Mouse (Mus musculus): ENCODE data around the gene Guca2b.

Gene Guca2b

GRCm38 (mm10) chr4:119658731-119659130 is at the start of gene Guca2b:
Gene Guca2b (minus strand): TSS chr4:119658954.
- DNase-seq, result peak; percentile 75 to 78

DNA sequence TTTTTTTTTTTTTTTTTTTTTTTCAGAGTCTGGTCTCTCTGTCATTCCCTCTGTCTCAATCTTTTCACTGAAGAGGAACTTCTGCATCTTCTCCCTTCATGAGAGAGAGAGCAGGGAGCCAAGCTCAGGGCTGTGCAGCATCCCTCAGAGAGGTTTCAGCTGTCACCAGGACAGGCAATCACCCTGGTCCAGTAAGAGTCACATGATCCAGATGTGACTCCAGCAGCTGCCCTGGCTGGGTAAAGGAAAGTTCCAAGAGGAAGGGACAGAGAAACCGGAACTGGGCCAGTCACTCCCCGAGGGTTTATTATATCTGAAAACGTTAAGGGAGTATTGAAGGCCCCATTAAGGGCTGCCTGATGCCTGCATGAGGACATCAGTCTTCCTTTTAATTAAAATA is 49.0 kb upstream of the Guca2b start:
- DNase-seq, result peak; percentile 1 to 7

GRCm38 (mm10) chr4:119707326-119707725 is 48.6 kb upstream of the Guca2b start:
- no peak for DNase-seq

- no peak for DNase-seq
These were observed 45.2 kb upstream of the Guca2b start for GRCm38 (mm10) chr4:119703965-119704364.

GRCm38 (mm10) chr4:119701269-119701954 is 42.7 kb upstream of the Guca2b start:
- DNase-seq, result no peak

DNA sequence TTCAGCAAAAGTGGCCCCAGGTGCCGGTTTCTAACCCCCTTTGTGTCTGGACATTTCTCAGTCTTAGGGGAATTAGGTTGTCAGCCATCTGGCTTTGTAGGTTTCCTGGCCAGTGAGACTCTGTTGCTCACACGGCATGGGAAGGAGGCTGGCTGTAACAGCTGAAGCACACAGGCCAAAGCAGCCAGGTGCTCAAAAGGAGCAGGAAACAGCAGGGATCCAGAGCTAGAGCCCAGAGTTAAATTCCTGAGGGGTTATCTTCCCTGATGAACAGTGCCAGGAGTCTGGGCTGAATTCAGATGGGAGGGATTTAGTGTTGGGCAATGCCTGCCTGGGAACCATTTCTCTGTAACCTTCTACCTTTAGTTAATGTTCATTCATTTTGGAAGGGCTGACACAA is 39.6 kb upstream of the Guca2b start:
- DNase-seq, result no peak

DNA sequence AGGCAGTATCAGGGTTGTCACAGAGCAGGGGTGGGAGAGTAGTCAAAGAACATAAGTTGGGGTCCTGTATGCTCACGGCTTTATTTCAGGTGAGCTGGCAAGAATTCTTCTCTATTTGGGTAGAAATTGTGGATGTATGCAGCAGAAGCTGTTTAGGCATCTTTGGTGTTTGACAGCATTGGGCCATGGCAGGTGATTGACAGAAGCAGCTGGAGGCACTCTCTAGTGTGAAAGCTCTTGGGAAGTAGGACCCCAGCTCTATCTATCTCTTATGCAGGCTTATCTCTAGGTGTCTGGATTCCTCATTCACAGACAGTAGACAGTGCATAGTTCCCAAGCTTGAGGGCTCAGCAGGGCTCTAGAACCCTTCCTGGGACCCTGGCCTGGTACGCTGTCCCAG is 27.0 kb upstream of the Guca2b start:
- no peak for DNase-seq

DNA sequence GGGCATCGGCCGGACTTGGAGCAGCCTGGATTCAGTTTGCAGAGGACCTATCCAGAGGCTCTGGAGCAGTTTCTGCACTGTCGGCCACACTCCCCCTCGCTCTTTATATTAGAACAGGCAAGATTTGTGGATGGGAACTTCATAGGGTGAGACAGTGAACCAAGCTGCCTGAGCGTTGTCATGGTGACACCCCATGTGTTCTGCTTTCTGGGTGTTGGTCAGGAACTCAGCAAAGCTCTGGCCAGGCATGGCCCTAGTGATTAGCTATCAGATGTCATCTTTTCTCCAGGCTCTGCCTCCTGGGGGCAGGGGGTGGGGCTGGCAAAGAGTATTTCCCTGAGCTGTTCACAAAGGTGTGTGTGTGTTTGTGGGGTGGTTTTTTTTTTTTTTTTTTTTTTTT is 23.8 kb upstream of the Guca2b start:
- DNase-seq, result no peak

GRCm38 (mm10) chr4:119672685-119673084 is 13.9 kb upstream of the Guca2b start:
- DNase-seq, result peak in 1 of 2 experiments; percentile 42

- no peak for DNase-seq
These were observed 12.4 kb upstream of the Guca2b start for GRCm38 (mm10) chr4:119671164-119671563.

GRCm38 (mm10) chr4:119670736-119671135 is 12.0 kb upstream of the Guca2b start:
- no peak for DNase-seq

DNA sequence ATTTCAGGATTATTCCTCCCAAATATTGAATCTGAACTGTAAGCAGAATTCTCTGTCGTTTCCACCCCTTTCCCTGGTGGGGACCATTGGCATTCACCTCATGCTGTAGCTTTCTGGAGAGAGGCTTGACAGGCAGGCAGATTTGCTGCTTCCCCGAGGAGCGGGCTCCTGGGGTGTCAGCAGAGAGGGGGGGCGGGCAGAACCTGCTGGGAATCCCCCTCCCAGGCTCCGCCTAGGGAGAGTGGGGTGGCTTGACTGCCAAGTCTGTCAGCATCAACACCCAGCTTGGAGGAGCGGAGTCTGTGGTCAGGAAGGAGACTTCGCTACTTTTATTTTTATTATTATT is 11.4 kb upstream of the Guca2b start:
- no peak for DNase-seq

DNA sequence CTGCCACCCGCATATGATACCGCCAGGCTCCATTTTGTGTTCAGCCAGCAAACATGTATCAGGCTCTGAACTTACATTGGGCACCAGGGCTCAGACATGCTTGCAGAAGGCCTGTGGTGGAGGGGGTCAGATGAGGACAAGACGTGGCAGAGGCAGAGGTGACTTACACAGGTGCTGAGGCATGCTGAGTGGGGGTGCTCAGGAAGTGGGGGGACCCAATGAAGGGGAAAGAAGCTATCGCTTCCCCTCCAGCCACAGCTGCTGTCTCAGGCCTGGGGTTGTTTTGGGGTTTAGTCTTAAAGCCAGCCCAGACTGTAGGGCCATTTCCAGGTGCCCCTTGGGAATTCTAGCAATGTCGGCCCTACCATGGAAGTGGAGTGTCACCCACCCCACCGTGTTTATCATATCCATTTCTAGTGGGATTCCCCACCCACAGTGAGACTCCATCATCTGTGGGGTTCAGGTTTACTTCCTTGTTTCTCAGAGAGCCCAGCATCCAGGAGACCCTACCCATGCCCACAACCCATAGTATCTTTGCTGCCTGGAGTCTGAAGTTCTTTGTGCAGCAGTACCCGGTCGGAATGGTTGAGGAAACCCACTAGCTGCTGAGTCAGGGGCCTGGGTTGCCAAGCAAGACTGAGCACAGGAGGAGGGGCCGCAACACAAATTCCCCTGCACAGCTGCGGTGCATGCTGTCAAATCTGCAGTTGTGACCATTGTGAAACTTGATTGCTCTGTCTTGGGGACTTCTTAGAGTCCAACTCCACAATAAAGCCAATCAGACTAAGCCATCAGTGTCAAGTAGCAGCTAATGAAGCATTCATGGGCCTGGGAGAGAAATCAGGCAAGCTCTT is 10.8 kb upstream of the Guca2b start:
- peak in 1 of 2 experiments; percentile 25 for DNase-seq

DNA sequence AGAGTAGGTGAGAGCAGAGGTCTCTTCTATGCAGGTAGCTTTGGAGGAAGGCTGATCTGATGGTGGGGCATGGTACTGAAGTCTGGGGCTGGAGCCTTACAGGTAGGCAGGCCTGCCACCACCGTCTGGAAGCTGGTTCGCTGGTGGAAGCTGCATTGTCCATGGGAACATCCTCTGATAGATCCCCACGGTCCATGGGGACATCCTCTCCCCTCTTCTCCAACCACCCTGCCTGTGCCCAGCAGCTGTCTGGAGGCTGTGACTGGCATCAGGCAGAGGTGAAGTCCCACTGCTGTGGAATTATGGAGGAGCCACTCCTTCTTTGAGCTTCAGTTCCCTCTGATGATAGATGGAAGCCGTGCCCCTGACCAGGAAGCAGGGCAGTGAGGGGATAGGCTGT is 9.8 kb upstream of the Guca2b start:
- no peak for DNase-seq

GRCm38 (mm10) chr4:119668185-119668584 is 9.4 kb upstream of the Guca2b start:
- DNase-seq, result no peak

DNA sequence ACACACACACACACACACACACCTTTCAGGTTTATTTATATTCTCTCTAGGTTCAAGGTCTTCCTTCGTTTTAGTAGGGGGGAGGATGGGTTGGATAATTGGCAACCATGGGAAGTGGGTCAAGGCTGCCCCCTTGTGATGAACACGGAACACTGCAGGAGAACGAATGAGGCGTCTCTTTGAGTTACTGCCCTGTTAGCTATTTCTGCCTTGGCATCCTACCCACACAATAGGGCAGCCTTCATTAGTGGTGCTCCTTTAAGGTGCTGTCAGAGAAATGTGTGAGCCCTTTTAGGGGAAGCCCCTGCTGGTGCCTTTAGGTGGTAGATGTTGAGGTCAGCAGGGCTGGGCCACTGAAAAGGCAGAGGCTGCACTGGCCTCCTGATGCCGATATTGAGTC is 8.7 kb upstream of the Guca2b start:
- DNase-seq, result peak; percentile 32 to 56

DNA sequence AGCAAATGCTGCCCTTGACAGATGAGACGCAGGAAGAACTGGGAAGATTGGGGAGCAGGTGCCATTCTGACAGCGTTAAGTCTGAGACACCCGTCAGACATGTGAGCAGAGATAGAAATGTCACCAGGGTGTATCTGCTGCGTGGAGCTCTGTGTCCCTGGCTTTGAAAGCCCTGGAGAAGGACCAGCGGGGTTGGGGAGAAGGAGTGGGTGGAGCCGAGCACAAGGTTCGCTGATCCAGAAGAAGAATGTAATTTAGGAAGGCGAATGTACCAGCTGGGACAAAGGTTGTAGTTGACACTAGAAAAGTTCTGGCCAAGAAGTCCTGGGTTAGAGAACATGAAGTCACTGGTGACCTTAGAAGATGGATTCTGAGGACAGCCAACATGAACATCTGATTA is 7.4 kb upstream of the Guca2b start:
- peak; percentile 73 to 78 for DNase-seq

DNA sequence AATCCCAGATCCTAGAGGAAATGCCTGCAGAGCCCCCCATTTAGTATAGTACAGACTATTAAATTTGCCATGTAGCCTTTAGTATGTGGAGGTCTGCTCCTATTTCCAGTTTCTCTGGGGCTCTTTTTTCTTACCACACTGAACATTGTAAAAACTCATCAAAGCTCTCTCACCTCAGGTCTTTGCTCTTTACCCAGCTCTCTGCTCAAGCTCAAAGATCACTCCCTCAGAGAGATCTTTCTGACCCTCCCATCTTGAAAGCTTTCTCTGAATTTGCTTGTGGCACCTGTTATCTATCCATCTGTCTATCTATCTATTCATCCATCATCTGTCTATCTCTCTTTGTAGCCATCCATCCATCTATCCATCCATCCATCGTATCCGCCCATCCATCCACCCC is 6.4 kb upstream of the Guca2b start:
- peak in 1 of 2 experiments; percentile 20 for DNase-seq

- DNase-seq, result no peak
These were observed 4.8 kb upstream of the Guca2b start for GRCm38 (mm10) chr4:119663409-119664095.

DNA sequence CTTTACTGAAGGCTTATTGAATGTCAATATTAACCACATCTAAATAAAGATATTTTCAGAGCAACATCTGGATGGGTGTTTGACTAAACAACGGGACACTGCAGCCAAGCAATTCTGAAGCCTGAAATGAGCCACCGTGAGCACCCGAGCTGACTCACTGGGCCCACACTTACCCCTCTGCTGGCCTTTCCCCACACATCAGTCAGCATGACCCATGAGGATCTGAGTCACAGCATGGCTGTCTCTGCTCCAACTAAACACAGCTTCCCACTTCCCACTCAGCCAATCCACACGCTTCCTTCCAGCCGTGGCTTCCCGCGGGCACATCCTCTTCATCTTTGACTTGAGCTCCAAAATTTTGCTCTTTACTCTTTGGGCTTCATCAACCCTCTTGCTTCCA is 4.2 kb upstream of the Guca2b start:
- DNase-seq, result no peak

DNA sequence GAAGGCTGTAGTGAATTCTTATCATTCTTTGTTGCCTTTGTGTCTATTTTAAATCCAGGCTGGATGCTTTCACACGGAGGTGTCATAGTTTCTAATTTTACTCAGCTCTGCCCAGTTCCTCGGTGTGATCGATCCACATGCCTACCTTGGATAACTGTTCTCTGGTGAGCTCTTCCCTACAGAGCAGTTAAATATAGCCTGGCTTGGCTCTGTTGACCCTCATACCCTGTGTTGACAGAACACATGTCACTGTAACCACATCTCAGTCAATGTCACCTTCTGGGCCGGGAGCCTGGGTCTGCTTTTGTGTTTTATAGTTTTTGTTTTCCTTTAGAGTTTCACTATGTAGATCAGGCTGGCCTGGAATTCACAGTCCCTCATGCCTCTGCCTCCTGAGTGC is 3.4 kb upstream of the Guca2b start:
- DNase-seq, result no peak

DNA sequence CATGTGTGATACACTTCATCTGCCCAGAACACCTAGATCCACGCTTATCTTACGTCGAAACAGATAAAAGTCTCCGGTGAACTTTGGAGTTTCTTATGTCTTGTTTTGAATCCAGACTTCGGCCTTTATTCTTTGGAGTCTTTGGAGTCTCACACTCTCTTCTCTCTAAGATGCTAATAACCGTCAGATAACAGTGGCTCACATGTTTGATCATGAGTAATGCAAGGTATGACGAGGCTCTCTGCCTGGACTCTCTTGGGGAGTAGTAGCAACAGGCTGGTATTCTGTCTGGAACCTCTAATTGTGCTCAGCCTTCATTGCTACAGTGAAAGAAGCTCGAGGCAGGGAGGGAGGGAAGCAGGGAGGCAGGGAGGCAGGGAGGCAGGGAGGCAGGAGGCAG is 1.3 kb upstream of the Guca2b start:
- DNase-seq, result no peak

DNA sequence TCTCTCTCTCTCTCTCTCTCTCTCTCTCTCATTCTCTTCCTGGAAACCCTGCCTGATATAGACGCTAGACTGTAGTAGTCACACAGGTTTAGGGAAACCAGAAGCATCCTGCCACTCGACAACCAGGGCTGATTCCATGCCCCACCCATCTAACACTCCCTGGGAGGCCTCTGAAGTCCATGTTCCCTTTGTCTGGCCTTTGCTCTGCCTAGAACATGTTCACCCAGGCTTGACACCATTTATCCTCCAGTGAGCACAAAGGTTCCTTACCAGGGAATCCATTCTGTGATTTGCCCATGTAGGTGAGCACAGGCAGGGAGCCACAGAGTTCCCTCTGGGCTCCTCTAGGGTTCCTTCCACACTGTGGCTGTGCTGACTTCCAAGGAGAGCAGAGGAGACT is 508 bp downstream of the Guca2b start:
- peak; percentile 71 to 82 for DNase-seq

GRCm38 (mm10) chr4:119657011-119657410 is 1.7 kb downstream of the Guca2b start:
- DNase-seq, result no peak

All from kidney, postnatal 36 days (tissue).